Mouse (Mus musculus): ENCODE results near the gene Rfx8. TPM values are rescaled to one million over a fixed set of nuclear protein-coding genes. Genes with fewer than 3 reads are reported as not detected.
"Not testable (repeated sequence)": the region's sequence is repeated elsewhere in the genome, so short reads cannot be mapped to it uniquely, and the experiment has no call there.

Gene Rfx8
- total and polyA plus RNA-seq, 2 experiments from 2014 or later, result 0.28 to 0.66 TPM

GRCm38 (mm10) chr1:39656976-39657529 lies 63.7 kb downstream of the Rfx8 start:
- ATAC-seq (ENCODE audit: low FRiP score), result no peak
- 0 out of 2 replicates have a peak, but pooled peaks cover 4% of the 10 kb centered on the region for H3K27me3 ChIP-seq (ENCODE audit: insufficient read depth, low read length)
- no peaks in the 10 kb centered on the region for H3K36me3 ChIP-seq (ENCODE audit: insufficient read depth, low read length)
- H3K9ac ChIP-seq (replicated peaks; ENCODE audit: low read length, poor library complexity, severe bottlenecking), result no peak overlapping the region
- no peak for DNase-seq (ENCODE audit: low spot score)
- no peaks in the 10 kb centered on the region for H3K4me1 ChIP-seq (ENCODE audit: insufficient read depth, low read length)
- no peak for TF ChIP-seq CTCF (IDR thresholded peaks at IDR 0.05)
- no peak overlapping the region for H3K27ac ChIP-seq (ENCODE audit: low read depth, low read length)
- H3K9me3 ChIP-seq (ENCODE audit: low read length), result 0 out of 2 replicates have a peak, but pooled peaks cover 3% of the 10 kb centered on the region
- 92% methylated on average over 6 of the region's 6 CpGs for WGBS
- H3K4me2 ChIP-seq (ENCODE audit: low read depth, low read length, poor library complexity, severe bottlenecking), result no peak overlapping the region
- H3K4me3 ChIP-seq (ENCODE audit: low read depth, low read length), result no peak overlapping the region

- H3K36me3 ChIP-seq (ENCODE audit: insufficient read depth, low read length); H3K9ac ChIP-seq (replicated peaks; ENCODE audit: low read length, poor library complexity, severe bottlenecking); DNase-seq (ENCODE audit: low spot score); H3K4me2 ChIP-seq (ENCODE audit: low read depth, low read length, poor library complexity, severe bottlenecking); ATAC-seq (ENCODE audit: low FRiP score); H3K4me3 ChIP-seq (ENCODE audit: low read depth, low read length); H3K9me3 ChIP-seq (ENCODE audit: low read length); H3K27ac ChIP-seq (ENCODE audit: low read depth, low read length); H3K4me1 ChIP-seq (ENCODE audit: insufficient read depth, low read length); H3K27me3 ChIP-seq (ENCODE audit: insufficient read depth, low read length): not testable (repeated sequence)
- WGBS, result 88% methylated on average over 18 of the region's 18 CpGs
Measured at GRCm38 (mm10) chr1:39654901-39655300, 65.9 kb downstream of the Rfx8 start.

GRCm38 (mm10) chr1:39653028-39653427 lies 67.8 kb downstream of the Rfx8 start:
- H3K9me3 ChIP-seq (ENCODE audit: low read length), result no peaks in the 10 kb centered on the region
- ATAC-seq (ENCODE audit: low FRiP score) (no peak), DNase-seq (ENCODE audit: low spot score) (no peak)
- no peak overlapping the region for H3K9ac ChIP-seq (replicated peaks; ENCODE audit: low read length, poor library complexity, severe bottlenecking)
- 0 out of 2 replicates have a peak, but pooled peaks cover 4% of the 10 kb centered on the region for H3K27me3 ChIP-seq (ENCODE audit: insufficient read depth, low read length)
- no peak overlapping the region for H3K4me2 ChIP-seq (ENCODE audit: low read depth, low read length, poor library complexity, severe bottlenecking)
- no peaks in the 10 kb centered on the region for H3K36me3 ChIP-seq (ENCODE audit: insufficient read depth, low read length)
- TF ChIP-seq CTCF (IDR thresholded peaks at IDR 0.05), result no peak
- no peak overlapping the region for H3K27ac ChIP-seq (ENCODE audit: low read depth, low read length)
- 87% methylated on average over 4 of the region's 4 CpGs for WGBS
- peaks cover 3% of the 10 kb centered on the region; the same call in 1 of the 2 replicates for H3K4me1 ChIP-seq (ENCODE audit: insufficient read depth, low read length)
- no peak overlapping the region for H3K4me3 ChIP-seq (ENCODE audit: low read depth, low read length)

GRCm38 (mm10) chr1:39651241-39651548 lies 69.6 kb downstream of the Rfx8 start, which contains the start of gene Creg2:
Gene Creg2, minus strand, starts transcription at chr1:39651474.
- ATAC-seq (ENCODE audit: low FRiP score) (no peak), DNase-seq (ENCODE audit: low spot score) (no peak)
- Histone ChIP-seq H3K36me3 (ENCODE audit: insufficient read depth, low read length) (no peaks in the 10 kb centered on the region), H3K27ac (ENCODE audit: low read depth, low read length) (peak within 1 kb of the TSS; percentile 78), H3K27me3 (ENCODE audit: insufficient read depth, low read length) (0 out of 2 replicates have a peak, but pooled peaks cover 4% of the 10 kb centered on the region), H3K9ac (replicated peaks; ENCODE audit: low read length, poor library complexity, severe bottlenecking) (peak within 1 kb of the TSS; percentile 79), H3K9me3 (ENCODE audit: low read length) (no peaks in the 10 kb centered on the region), H3K4me2 (ENCODE audit: low read depth, low read length, poor library complexity, severe bottlenecking) (peak within 1 kb of the TSS; percentile 97), H3K4me3 (ENCODE audit: low read depth, low read length) (peak within 1 kb of the TSS; percentile 71), H3K4me1 (ENCODE audit: insufficient read depth, low read length) (peaks cover 3% of the 10 kb centered on the region; the same call in 1 of the 2 replicates)
- 34% methylated on average over 9 of the region's 9 CpGs for WGBS
- TF ChIP-seq CTCF (IDR thresholded peaks at IDR 0.05), result no peak

GRCm38 (mm10) chr1:39650435-39651240 lies 70.2 kb downstream of the Rfx8 start:
- peak overlapping the region; percentile 97 for H3K4me2 ChIP-seq (ENCODE audit: low read depth, low read length, poor library complexity, severe bottlenecking)
- no peaks in the 10 kb centered on the region for H3K9me3 ChIP-seq (ENCODE audit: low read length)
- WGBS, result 1% methylated on average over 72 of the region's 73 CpGs
- peak overlapping the region; percentile 71 for H3K4me3 ChIP-seq (ENCODE audit: low read depth, low read length)
- H3K27me3 ChIP-seq (ENCODE audit: insufficient read depth, low read length), result 0 out of 2 replicates have a peak, but pooled peaks cover 4% of the 10 kb centered on the region
- peaks cover 3% of the 10 kb centered on the region; the same call in 1 of the 2 replicates for H3K4me1 ChIP-seq (ENCODE audit: insufficient read depth, low read length)
- peak overlapping the region; percentile 78 for H3K27ac ChIP-seq (ENCODE audit: low read depth, low read length)
- ATAC-seq (ENCODE audit: low FRiP score) (peak; percentile 79), DNase-seq (ENCODE audit: low spot score) (peak; percentile 78)
- no peaks in the 10 kb centered on the region for H3K36me3 ChIP-seq (ENCODE audit: insufficient read depth, low read length)
- TF ChIP-seq CTCF (IDR thresholded peaks at IDR 0.05), result peak; percentile 78
- peak overlapping the region; percentile 79 for H3K9ac ChIP-seq (replicated peaks; ENCODE audit: low read length, poor library complexity, severe bottlenecking)

All from midbrain, postnatal 0 days (tissue).